Mouse (Mus musculus) adrenal gland, adult (tissue): ENCODE data around the gene Phgr1.
A peak's percentile ranks its signal among the peaks of the same experiment; 100 is the strongest.

ENCODE experiments used
- DNase-seq, 2 experiments: peaks; one replicate each; pipeline ENCODE4 v3.0.0; 2022 to 2023; ENCODE audit warnings: low spot score in 1 of 2; ENCODE audit not compliant: inconsistent age in 2 of 2

The Phgr1 gene

GRCm38 (mm10) chr2:118776295-118776694 is 3.7 kb downstream of the Phgr1 start:
- no peak for DNase-seq

GRCm38 (mm10) chr2:118778418-118778817 is 5.8 kb downstream of the Phgr1 start:
- DNase-seq = no peak

GRCm38 (mm10) chr2:118779065-118779464 is 6.5 kb downstream of the Phgr1 start:
- no peak for DNase-seq

- DNase-seq = peak; percentile 95 to 97
Measured at GRCm38 (mm10) chr2:118779504-118780480, 7.2 kb downstream of the Phgr1 start, which contains the start of gene Disp2. Disp2 (plus strand) TSS chr2:118779719.

- no peak for DNase-seq
Measured at GRCm38 (mm10) chr2:118781115-118781514, 8.5 kb downstream of the Phgr1 start.

- no peak for DNase-seq
Measured at GRCm38 (mm10) chr2:118782303-118782702, 9.7 kb downstream of the Phgr1 start.

- peak in 1 of 2 experiments; percentile 47 for DNase-seq
Measured at GRCm38 (mm10) chr2:118783093-118783492, 10.5 kb downstream of the Phgr1 start.

- no peak for DNase-seq
Measured at GRCm38 (mm10) chr2:118783663-118784062, 11.1 kb downstream of the Phgr1 start.

GRCm38 (mm10) chr2:118786525-118786924 is 14.0 kb downstream of the Phgr1 start:
- no peak for DNase-seq

GRCm38 (mm10) chr2:118789501-118789900 is 16.9 kb downstream of the Phgr1 start:
- peak in 1 of 2 experiments; percentile 69 for DNase-seq

GRCm38 (mm10) chr2:118790221-118790550 is 17.6 kb downstream of the Phgr1 start:
- no peak for DNase-seq

GRCm38 (mm10) chr2:118790551-118791525 is 18.3 kb downstream of the Phgr1 start:
- peak; percentile 86 to 93 for DNase-seq

GRCm38 (mm10) chr2:118791591-118792258 is 19.2 kb downstream of the Phgr1 start:
- no peak for DNase-seq

GRCm38 (mm10) chr2:118792259-118792613 is 19.7 kb downstream of the Phgr1 start:
- DNase-seq = no peak

GRCm38 (mm10) chr2:118793636-118794035 is 21.1 kb downstream of the Phgr1 start:
- DNase-seq = no peak

GRCm38 (mm10) chr2:118802542-118803118 is 30.1 kb downstream of the Phgr1 start:
- DNase-seq = no peak

- no peak for DNase-seq
Measured at GRCm38 (mm10) chr2:118804474-118804873, 31.9 kb downstream of the Phgr1 start.

GRCm38 (mm10) chr2:118805137-118805536 is 32.6 kb downstream of the Phgr1 start:
- no peak for DNase-seq

- no peak for DNase-seq
Measured at GRCm38 (mm10) chr2:118805756-118806155, 33.2 kb downstream of the Phgr1 start.

- DNase-seq = peak in 1 of 2 experiments; percentile 54
Measured at GRCm38 (mm10) chr2:118806860-118807259, 34.3 kb downstream of the Phgr1 start.

GRCm38 (mm10) chr2:118810861-118811260 is 38.3 kb downstream of the Phgr1 start:
- DNase-seq = no peak
